Mouse (Mus musculus): ENCODE results near the gene Glp1r. TPM values are rescaled to one million over a fixed set of nuclear protein-coding genes. Genes with fewer than 3 reads are reported as not detected.
A peak's percentile ranks its signal among the peaks of the same experiment; 100 is the strongest.

Glp1r gene
- total RNA-seq, 2 experiments from 2014 or later: 0.86 to 2.1 TPM

GRCm38 (mm10) chr17:30881001-30881400 lies 20.6 kb upstream of the Glp1r start:
- intact Hi-C loops (cut with DNase I): no loop called here

DNA sequence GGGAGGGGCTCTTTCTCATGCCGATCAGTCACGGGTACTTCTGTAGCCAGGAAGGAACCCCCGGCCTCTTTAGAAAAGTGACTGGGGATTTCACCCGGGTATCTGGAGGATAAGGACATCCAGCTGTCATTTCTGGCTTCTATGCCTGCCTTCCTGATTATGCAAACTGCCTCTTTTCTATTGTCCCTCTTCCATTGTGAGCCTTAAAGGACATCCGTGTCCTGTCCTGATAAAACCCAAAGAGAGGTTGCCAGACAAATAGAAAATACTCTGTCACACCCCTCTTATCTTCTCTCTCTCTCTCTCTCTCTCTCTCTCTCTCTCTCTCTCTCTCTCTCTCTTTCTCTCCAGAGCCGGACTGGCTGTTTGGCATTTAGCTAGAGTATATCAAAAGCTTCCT lies 19.4 kb upstream of the Glp1r start:
- intact Hi-C loops (cut with DNase I): no loop called here
- DNase-seq (ENCODE audit: extremely low spot score in 1 of 2, low spot score in 2 of 2): no peak
- TF ChIP-seq CTCF (IDR thresholded peaks at IDR 0.05): no peak
- Histone ChIP-seq H3K27ac (no peak overlapping the region), H3K4me3 (no peak overlapping the region)

More at GRCm38 (mm10) chr17:30881001-30881400, 20.6 kb upstream of the Glp1r start:
- no peak for TF ChIP-seq CTCF (IDR thresholded peaks at IDR 0.05)
- DNase-seq (ENCODE audit: extremely low spot score in 1 of 2, low spot score in 2 of 2): no peak
- no peak overlapping the region for H3K27ac ChIP-seq
- H3K4me3 ChIP-seq: no peak overlapping the region

- Histone ChIP-seq H3K27ac (no peak overlapping the region), H3K4me3 (no peak overlapping the region)
- DNase-seq (ENCODE audit: extremely low spot score in 1 of 2, low spot score in 2 of 2): no peak
- TF ChIP-seq CTCF (IDR thresholded peaks at IDR 0.05): no peak
- intact Hi-C loops (cut with DNase I): no loop called here
These were observed 18.1 kb upstream of the Glp1r start for GRCm38 (mm10) chr17:30883534-30883933.

DNA sequence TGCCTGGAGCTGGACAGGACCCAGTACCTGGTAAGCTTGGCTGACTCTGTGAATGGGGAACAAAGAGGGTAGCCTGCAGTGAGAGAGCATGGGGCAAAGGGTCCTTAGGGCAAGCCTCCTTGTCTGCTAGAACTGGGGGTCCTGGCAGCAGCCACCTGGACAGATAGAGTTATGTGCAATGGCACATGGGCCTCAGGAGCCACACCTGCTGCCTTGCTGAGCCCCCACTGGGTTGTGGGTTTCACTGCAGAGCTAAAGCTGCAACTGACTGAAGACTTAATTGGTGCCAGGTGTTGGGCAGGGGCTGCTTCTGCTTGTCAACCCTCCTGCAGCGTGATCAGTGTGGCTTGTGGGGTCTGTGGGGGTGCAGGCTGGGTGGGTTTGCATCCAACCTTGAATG lies 9.5 kb upstream of the Glp1r start:
- intact Hi-C loops (cut with DNase I): no loop called here
- Histone ChIP-seq H3K27ac (no peak overlapping the region), H3K4me3 (no peak overlapping the region)
- no peak for DNase-seq (ENCODE audit: extremely low spot score in 1 of 2, low spot score in 2 of 2)
- TF ChIP-seq CTCF (IDR thresholded peaks at IDR 0.05): no peak

DNA sequence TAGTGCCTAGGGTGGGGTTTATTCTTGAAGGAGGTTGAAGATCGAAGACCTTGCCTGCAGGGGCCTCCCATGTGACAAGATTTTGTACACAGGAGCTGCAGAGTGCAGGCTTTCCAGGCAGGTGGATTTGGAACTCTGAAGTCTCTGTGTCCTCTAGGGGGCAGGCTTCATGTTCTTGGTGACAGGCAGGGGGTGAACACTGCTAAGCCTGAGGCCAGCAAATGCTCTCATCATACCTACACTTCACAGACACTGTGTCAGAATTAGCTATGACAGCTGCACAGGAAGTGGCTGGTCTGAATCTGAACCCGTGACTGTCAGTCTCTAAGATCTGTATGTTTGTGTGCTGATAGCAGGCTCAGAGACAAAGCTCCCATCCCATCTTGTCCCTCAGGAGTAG lies 8.9 kb upstream of the Glp1r start:
- TF ChIP-seq CTCF (IDR thresholded peaks at IDR 0.05): peak; percentile 46
- no peak overlapping the region for H3K27ac ChIP-seq
- no peak for DNase-seq (ENCODE audit: extremely low spot score in 1 of 2, low spot score in 2 of 2)
- intact Hi-C loops (cut with DNase I): no loop called here
- H3K4me3 ChIP-seq: no peak overlapping the region

DNA sequence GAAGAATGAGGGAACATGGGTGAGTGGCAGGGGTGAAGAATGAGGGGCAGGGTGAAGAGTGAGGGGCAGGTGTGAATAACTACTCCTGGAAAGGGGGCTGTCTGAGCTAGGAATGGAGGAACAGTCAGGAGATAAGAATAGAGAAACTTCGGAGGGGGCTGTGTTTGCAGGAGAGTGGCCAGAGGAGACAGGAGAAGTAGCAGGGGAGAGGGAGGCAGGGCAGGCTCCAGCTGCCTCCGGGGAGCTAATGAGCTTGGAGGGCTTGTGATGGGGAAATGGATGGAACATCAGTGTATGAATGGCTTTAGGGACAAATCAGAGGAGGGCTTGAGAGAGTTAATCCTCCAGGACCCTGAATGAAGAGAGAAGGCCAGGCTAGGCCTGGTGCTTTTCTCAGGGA lies 4.5 kb upstream of the Glp1r start:
- no peak overlapping the region for H3K27ac ChIP-seq
- TF ChIP-seq CTCF (IDR thresholded peaks at IDR 0.05): no peak
- intact Hi-C loops (cut with DNase I): no loop called here
- H3K4me3 ChIP-seq: no peak overlapping the region
- DNase-seq (ENCODE audit: extremely low spot score in 1 of 2, low spot score in 2 of 2): no peak

- intact Hi-C loops (cut with DNase I): no loop called here
- no peak for TF ChIP-seq CTCF (IDR thresholded peaks at IDR 0.05)
- DNase-seq (ENCODE audit: extremely low spot score in 1 of 2, low spot score in 2 of 2): no peak
- Histone ChIP-seq H3K27ac (no peak overlapping the region), H3K4me3 (no peak overlapping the region)
These were observed 2.5 kb downstream of the Glp1r start for GRCm38 (mm10) chr17:30904096-30904495.

- TF ChIP-seq CTCF (IDR thresholded peaks at IDR 0.05): no peak
- intact Hi-C loops (cut with DNase I): no loop called here
- H3K4me3 ChIP-seq: no peak overlapping the region
- no peak for DNase-seq (ENCODE audit: extremely low spot score in 1 of 2, low spot score in 2 of 2)
- H3K27ac ChIP-seq: no peak overlapping the region
These were observed 6.0 kb downstream of the Glp1r start for GRCm38 (mm10) chr17:30907577-30907976.

DNA sequence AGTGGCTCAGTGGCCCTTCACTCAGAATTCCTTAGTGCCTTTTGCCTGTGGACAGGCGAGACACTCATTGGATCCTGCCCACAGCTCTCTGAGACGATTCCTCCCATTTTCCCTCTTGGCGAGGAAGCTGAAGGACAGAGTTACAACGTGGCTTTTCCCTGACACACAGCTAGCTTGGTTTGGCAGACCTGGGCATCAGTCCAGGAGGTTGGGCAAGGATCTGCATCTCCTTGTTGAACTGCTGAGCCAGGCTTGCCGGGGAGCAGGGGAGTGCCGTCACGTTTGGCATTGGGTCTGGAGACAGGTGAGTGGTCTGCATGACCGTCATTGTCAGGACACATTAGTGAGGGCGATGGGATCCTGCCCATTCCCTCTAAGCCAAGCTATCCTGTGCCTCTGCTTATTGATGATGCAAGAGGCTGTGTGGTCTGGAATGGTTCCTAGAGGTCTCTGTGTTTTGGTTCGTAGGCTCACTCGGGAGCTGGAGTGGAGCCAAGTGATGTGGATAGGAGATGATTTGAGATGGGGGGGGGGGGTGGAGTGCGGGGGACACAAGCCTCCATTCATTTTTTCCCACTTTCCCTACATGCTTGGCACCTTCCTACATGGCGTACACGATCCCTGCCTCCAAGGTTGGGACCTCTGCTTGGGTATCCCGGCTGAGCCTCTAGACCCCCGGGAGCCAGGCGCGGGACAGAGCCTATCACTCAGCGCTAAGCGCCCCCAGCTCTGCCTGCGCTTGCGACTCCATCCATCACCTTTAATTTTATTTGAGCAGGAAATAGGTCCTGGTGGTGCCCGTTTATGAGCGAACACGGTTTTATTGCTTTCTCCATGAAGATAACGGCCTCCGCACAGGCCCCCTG lies 9.5 kb downstream of the Glp1r start:
- Histone ChIP-seq H3K27ac (no peak overlapping the region), H3K4me3 (no peak overlapping the region)
- intact Hi-C loops (cut with DNase I): no loop called here
- no peak for DNase-seq (ENCODE audit: extremely low spot score in 1 of 2, low spot score in 2 of 2)
- no peak for TF ChIP-seq CTCF (IDR thresholded peaks at IDR 0.05)

- no peak for DNase-seq (ENCODE audit: extremely low spot score in 1 of 2, low spot score in 2 of 2)
- H3K27ac ChIP-seq: no peak overlapping the region
- no peak for TF ChIP-seq CTCF (IDR thresholded peaks at IDR 0.05)
- intact Hi-C loops (cut with DNase I): no loop called here
- H3K4me3 ChIP-seq: no peak overlapping the region
These were observed 10.1 kb downstream of the Glp1r start for GRCm38 (mm10) chr17:30911732-30912088.

DNA sequence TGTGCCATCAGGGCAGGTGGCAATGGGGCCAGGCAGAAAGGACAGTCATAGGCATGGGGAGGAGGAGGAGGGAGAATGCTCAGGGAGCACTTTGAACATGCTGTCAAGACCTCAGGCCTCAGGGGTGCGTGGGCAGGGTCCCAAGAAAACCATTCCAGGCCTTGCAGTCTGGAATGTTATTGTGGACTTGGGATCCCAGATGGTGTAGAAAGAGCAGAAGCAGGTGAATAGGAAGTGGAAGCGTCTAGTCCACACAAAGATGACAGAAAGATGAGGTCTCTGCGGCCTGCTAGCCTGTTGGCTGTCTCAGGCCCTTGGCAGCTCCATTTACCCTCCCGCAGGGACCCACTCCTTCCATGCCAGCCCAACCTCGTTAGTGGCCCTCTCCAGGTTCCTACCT lies 10.9 kb downstream of the Glp1r start:
- no peak for TF ChIP-seq CTCF (IDR thresholded peaks at IDR 0.05)
- Histone ChIP-seq H3K4me3 (no peak overlapping the region), H3K27ac (no peak overlapping the region)
- DNase-seq (ENCODE audit: extremely low spot score in 1 of 2, low spot score in 2 of 2): no peak
- intact Hi-C loops (cut with DNase I): no loop called here

GRCm38 (mm10) chr17:30914264-30914663 lies 12.6 kb downstream of the Glp1r start:
- TF ChIP-seq CTCF (IDR thresholded peaks at IDR 0.05): no peak
- Histone ChIP-seq H3K27ac (no peak overlapping the region), H3K4me3 (no peak overlapping the region)
- no peak for DNase-seq (ENCODE audit: extremely low spot score in 1 of 2, low spot score in 2 of 2)
- intact Hi-C loops (cut with DNase I): no loop called here

- TF ChIP-seq CTCF (IDR thresholded peaks at IDR 0.05): no peak; the same call in none of the 2 replicates
- DNase-seq (ENCODE audit: extremely low spot score in 1 of 2, low spot score in 2 of 2): no peak
- no peak overlapping the region for H3K27ac ChIP-seq
- H3K4me3 ChIP-seq: no peak overlapping the region
- intact Hi-C loops (cut with DNase I): no loop called here
These were observed 21.9 kb downstream of the Glp1r start for GRCm38 (mm10) chr17:30923566-30923965.
